Mouse (Mus musculus) lung, adult 2 months (tissue): ENCODE data around the gene Thada. TPM values are rescaled to one million over a fixed set of nuclear protein-coding genes. Genes with fewer than 3 reads are reported as not detected.

ENCODE experiments used
- DNase-seq: peaks from one replicate; pipeline ENCODE4 v3.0.0; 2022
- H3K4me1 ChIP-seq: fragments of 200-500 bp; 2 replicates; pipeline ENCODE4 v1.6.1; 2011; ENCODE audit warnings: low read length; ENCODE audit not compliant: control insufficient read depth, insufficient read depth
- H3K4me3 ChIP-seq: fragments of 200-500 bp; replicated peaks from 2 replicates; pipeline ENCODE3; 2011; ENCODE audit warnings: low read depth, mild to moderate bottlenecking, control low read depth, low read length; ENCODE audit errors: extremely low read depth
- CTCF ChIP-seq: fragments of 200-500 bp; IDR thresholded peaks from 2 replicates; pipeline ENCODE4 v1.5.1; 2011; ENCODE audit warnings: mild to moderate bottlenecking, low read length, control low read depth; ENCODE audit not compliant: insufficient read depth
- POLR2A ChIP-seq: fragments of 200-500 bp; IDR thresholded peaks from 2 replicates; pipeline ENCODE4 v1.6.1; 2011; ENCODE audit warnings: low read depth, mild to moderate bottlenecking, control low read depth, low read length, borderline replicate concordance; ENCODE audit errors: extremely low read depth
- WGBS: fragments of 180-500 bp; shearing (Covaris S2); methylation state at CpG from one replicate; pipeline ENCODE4 v1.1.7; 2018; 5-methylcytosine and 5-hydroxymethylcytosine counted together
- polyA plus RNA-seq: library from polyadenylated mRNA; depleted of rRNA; stranded (reverse); fragments of >200 nt; gene quantifications from 2 replicates; pipeline ENCODE4 v1.2.3, GENCODE M21; 2012; rRNA removed

Thada gene
- polyA plus RNA-seq, result 10.9 and 12.8 TPM in 2 replicates

DNA sequence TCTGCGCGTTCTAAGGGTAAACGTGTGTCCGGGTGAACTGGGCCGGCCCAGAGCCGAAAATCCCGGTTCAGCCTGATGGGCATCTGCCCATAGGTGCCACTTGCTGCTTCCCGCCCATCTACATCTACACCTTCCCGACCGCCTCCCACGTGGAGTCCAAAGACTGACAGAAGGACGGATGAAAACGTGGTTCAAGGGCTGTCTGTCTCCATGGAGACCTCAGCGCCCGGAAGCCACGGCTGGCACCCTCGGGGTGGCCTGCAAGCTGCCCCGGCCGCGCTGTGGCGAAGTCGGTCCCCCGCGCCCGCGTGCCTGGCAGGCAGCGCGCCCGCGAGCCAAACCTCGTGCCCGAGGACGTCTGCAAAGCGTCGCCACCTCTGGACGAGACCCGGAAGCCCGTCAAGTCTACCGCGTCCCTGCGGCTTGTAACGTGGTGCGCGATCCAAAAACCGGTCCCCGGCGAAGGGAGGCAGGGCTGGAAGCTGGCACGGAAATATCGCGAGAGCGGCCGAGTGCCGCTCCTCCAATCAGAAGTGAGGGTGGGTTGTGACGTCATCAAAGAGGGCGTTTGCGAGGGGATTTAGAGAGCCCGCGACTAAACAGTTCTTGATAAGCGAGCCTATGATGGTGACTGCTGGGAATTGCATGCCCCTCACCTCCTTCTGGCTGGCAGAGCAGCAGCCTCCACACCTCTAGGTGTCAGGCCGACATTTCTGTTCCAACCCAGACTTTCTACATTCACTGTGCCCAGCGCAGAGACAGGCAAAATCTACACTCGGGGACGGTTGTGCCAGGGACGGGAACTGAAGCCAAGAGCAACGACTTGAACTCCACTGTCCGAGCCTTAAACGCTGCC is at the start of gene Thada:
TSS of gene Thada (minus strand) at position 453 of the 856 bp plus-strand sequence.
- peak within 1 kb of the TSS; percentile 91 for H3K4me3 ChIP-seq
- H3K4me1 ChIP-seq, result no peaks in the 10 kb centered on the region; the same call in 1 of the 2 replicates
- WGBS, result under 1% methylated on average over 67 of the region's 67 CpGs
- TF ChIP-seq POLR2A (peak; percentile 46; the same call in 1 of the 2 replicates), CTCF (no peak)
- DNase-seq, result peak; percentile 99

DNA sequence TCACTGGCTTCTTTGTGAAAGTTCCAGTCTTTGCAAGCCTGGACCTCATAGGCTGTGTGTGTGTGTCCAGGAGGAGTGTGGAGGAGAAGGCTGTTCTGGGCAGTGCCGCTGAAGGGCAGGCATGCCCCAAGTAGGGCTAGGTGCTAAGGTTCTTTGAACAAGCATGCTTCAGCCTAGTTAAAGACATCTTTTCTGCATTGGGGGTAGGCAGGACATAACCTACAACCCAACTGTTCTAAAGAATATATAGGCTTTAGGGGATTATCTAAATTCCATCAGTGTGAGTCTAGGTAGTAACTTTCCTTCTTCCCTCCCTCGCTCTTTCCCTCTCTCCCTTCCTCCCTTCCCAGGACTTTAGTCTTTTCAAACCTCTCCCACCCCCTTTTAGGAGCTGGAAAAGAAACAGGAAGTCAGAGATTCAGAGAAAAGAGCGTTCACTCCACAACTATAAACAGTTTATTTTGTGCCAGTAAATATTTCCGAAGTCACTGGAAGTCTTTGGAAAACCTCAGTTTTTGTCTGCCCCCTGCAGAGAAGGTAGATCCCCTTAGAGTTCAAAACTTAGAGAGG is 46.6 kb upstream of the Thada start:
- DNase-seq, result no peak
- no peak for TF ChIP-seq CTCF
- peak; percentile 3; the same call in 1 of the 2 replicates for TF ChIP-seq POLR2A
- Histone ChIP-seq H3K4me1 (peaks cover 5% of the 10 kb centered on the region), H3K4me3 (peak overlapping the region; percentile 78)
- WGBS, result 5% methylated on average over 4 of the region's 4 CpGs

GRCm38 (mm10) chr17:84511682-84512515 is 45.9 kb upstream of the Thada start, which contains the start of gene Plekhh2:
TSS of gene Plekhh2 (plus strand) at chr17:84511895.
- Histone ChIP-seq H3K4me1 (peaks cover 5% of the 10 kb centered on the region), H3K4me3 (peak within 1 kb of the TSS; percentile 78)
- peak; percentile 80 for DNase-seq
- 1% methylated on average over 79 of the region's 79 CpGs for WGBS
- peak; percentile 39; the same call in 1 of the 2 replicates for TF ChIP-seq POLR2A
- no peak for TF ChIP-seq CTCF

GRCm38 (mm10) chr17:84510961-84511639 is 45.1 kb upstream of the Thada start:
- TF ChIP-seq POLR2A (no peak), CTCF (no peak)
- H3K4me3 ChIP-seq, result peak overlapping the region; percentile 52
- no peak for DNase-seq
- WGBS, result 43% methylated on average over 11 of the region's 11 CpGs
- peaks cover 5% of the 10 kb centered on the region for H3K4me1 ChIP-seq

DNA sequence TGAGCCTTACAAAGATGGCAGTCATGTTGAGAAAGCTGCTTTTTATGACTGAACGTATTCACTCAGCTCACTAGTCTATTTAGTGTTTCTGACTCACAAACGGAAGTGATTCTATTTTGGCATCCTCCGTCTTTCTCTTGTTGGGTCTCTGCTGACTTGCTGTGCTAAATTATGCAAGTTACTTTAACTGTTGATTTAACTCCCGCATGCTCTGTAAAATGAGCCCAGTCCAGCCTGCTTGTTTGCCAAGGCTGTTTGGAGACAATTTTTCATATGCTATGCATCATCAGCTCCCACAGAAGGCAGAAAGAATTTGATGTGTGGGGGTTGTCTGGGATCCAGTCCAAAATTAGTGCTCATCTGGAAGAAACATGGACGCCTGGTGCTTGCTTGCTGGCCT is 44.4 kb upstream of the Thada start:
- WGBS, result 43% methylated on average over 5 of the region's 5 CpGs
- no peak for DNase-seq
- Histone ChIP-seq H3K4me1 (peaks cover 7% of the 10 kb centered on the region), H3K4me3 (no peak overlapping the region)
- TF ChIP-seq POLR2A (no peak), CTCF (no peak)

DNA sequence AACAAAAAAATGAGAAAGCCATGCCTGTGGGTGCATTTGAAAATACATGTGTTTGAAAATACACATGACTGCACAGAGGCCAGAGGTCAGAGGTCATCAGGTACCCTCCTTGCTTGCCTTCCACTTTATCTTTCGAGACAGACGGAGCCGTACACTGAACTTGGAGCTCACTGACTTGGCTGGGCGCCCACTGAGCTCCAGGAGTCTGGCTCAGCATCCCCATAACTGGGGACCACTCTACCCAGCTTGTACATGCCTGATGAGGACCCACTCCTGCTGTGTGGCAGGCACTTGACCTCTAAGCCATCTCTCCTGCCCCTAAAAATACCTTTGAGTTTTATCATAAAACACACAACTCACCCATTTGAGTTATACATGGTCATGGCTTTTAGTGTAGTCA is 43.2 kb upstream of the Thada start:
- H3K4me1 ChIP-seq, result peaks cover 7% of the 10 kb centered on the region
- TF ChIP-seq CTCF (no peak), POLR2A (no peak)
- no peak for DNase-seq
- H3K4me3 ChIP-seq, result no peak overlapping the region
- WGBS, result 71% methylated on average over 4 of the region's 4 CpGs

- no peak for DNase-seq
- WGBS, result 49% methylated on average over 3 of the region's 3 CpGs
- H3K4me1 ChIP-seq, result peaks cover 7% of the 10 kb centered on the region
- TF ChIP-seq CTCF, result no peak
- no peak for TF ChIP-seq POLR2A
- H3K4me3 ChIP-seq, result no peak overlapping the region
These were observed 42.7 kb upstream of the Thada start for GRCm38 (mm10) chr17:84508736-84509135.

DNA sequence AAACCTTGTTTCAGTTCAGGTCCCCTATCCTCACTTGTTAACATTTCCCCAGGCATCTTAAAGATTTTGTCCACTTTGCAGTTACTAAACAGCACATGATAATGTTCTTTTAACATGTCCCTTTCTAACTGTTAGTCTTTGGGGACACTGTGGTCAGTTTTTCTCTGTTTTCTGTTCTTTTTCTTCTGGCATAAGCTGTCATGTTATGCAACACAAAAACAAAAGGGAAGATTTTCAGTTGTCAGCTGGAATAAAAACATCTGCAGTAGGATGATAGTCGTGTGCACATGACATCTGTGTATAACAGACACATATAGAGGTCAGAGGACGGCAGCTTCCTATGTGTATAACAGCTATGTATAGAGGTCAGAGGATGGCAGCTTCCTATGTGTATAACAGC is 39.9 kb upstream of the Thada start:
- no peak for TF ChIP-seq CTCF
- TF ChIP-seq POLR2A, result no peak
- Histone ChIP-seq H3K4me3 (no peak overlapping the region), H3K4me1 (peaks cover 2% of the 10 kb centered on the region; the same call in 1 of the 2 replicates)
- WGBS, result 42% methylated on average over 2 of the region's 2 CpGs
- DNase-seq, result no peak

- H3K4me1 ChIP-seq, result peaks cover 2% of the 10 kb centered on the region; the same call in 1 of the 2 replicates
- H3K4me3 ChIP-seq, result no peak overlapping the region
- WGBS, result 46% methylated on average over 3 of the region's 3 CpGs
- no peak for TF ChIP-seq CTCF
- TF ChIP-seq POLR2A, result no peak
- DNase-seq, result no peak
These were observed 36.3 kb upstream of the Thada start for GRCm38 (mm10) chr17:84502341-84502740.
